Mouse (Mus musculus) hindbrain, postnatal 0 days (tissue): Measurements from ENCODE around the gene Fance. TPM values are rescaled to one million over a fixed set of nuclear protein-coding genes. Genes with fewer than 3 reads are reported as not detected.
A peak's percentile ranks its signal among the peaks of the same experiment; 100 is the strongest.

Source experiments
- ATAC-seq: fragments of 200-750 bp; cut with Nextera tagmentation; 2 replicates; pipeline ENCODE4 v1.8.0; 2017; ENCODE audit warnings: mild to moderate bottlenecking, moderate TSS enrichment, moderate library complexity
- DNase-seq: peaks from one replicate; pipeline ENCODE4 v3.0.0-alpha.2; 2015; ENCODE audit warnings: low spot score
- H3K27ac ChIP-seq: fragments of 300-500 bp; sonication (generic); 2 replicates; pipeline ENCODE4 v1.5.1; 2014; ENCODE audit warnings: mild to moderate bottlenecking
- H3K27me3 ChIP-seq: fragments of 300-500 bp; sonication (generic); 2 replicates; pipeline ENCODE4 v1.6.1; 2014; ENCODE audit warnings: low read length, mixed read lengths; ENCODE audit not compliant: insufficient read depth
- H3K36me3 ChIP-seq: fragments of 300-500 bp; sonication (generic); 2 replicates; pipeline ENCODE4 v1.6.1; 2014; ENCODE audit warnings: low read length, mixed read lengths; ENCODE audit not compliant: insufficient read depth
- H3K4me1 ChIP-seq: fragments of 300-500 bp; sonication (generic); 2 replicates; pipeline ENCODE4 v1.6.1; 2014; ENCODE audit warnings: antibody characterized with exemption, low read length, mixed read lengths; ENCODE audit not compliant: insufficient read depth
- H3K4me2 ChIP-seq: fragments of 300-500 bp; sonication (generic); 2 replicates; pipeline ENCODE4 v1.6.1; 2014; ENCODE audit warnings: low read depth, mild to moderate bottlenecking, low read length, moderate library complexity, mixed read lengths
- H3K4me3 ChIP-seq: fragments of 300-500 bp; sonication (generic); 2 replicates; pipeline ENCODE4 v1.5.1; 2014; ENCODE audit warnings: low read length
- H3K9ac ChIP-seq: fragments of 300-500 bp; sonication (generic); replicated peaks from 2 replicates; pipeline ENCODE4 v1.6.1; 2014; ENCODE audit warnings: mild to moderate bottlenecking, low read length, moderate library complexity, mixed read lengths
- H3K9me3 ChIP-seq: fragments of 300-500 bp; sonication (generic); 2 replicates; pipeline ENCODE4 v1.6.1; 2016; ENCODE audit warnings: low read length, mixed read lengths
- CTCF ChIP-seq: IDR thresholded peaks from 2 replicates; pipeline ENCODE4 v1.5.1; 2016; ENCODE audit warnings: antibody characterized with exemption, control low read depth, low read depth
- WGBS: fragments of 180-500 bp; shearing (Covaris S2); extraction: QIAGEN DNeasy Blood & Tissue Kit; methylation state at CpG from one replicate; pipeline ENCODE4 v1.1.7; 2014; 5-methylcytosine and 5-hydroxymethylcytosine counted together
- polyA plus RNA-seq: library from polyadenylated mRNA; unstranded; fragments of >200 nt; fragmentation: Nextera tagmentation; extraction: Ambion mirVana; gene quantifications from 2 replicates; pipeline ENCODE4 v1.2.1, GENCODE M21; 2015
- total RNA-seq: library from RNA; depleted of rRNA; stranded (reverse); fragments of >200 nt; gene quantifications from 2 replicates; pipeline ENCODE4 v1.2.3, GENCODE M21; 2014

The Fance gene
- total and polyA plus RNA-seq, 2 experiments from 2014 or later, result 23.6 to 46.5 TPM

DNA sequence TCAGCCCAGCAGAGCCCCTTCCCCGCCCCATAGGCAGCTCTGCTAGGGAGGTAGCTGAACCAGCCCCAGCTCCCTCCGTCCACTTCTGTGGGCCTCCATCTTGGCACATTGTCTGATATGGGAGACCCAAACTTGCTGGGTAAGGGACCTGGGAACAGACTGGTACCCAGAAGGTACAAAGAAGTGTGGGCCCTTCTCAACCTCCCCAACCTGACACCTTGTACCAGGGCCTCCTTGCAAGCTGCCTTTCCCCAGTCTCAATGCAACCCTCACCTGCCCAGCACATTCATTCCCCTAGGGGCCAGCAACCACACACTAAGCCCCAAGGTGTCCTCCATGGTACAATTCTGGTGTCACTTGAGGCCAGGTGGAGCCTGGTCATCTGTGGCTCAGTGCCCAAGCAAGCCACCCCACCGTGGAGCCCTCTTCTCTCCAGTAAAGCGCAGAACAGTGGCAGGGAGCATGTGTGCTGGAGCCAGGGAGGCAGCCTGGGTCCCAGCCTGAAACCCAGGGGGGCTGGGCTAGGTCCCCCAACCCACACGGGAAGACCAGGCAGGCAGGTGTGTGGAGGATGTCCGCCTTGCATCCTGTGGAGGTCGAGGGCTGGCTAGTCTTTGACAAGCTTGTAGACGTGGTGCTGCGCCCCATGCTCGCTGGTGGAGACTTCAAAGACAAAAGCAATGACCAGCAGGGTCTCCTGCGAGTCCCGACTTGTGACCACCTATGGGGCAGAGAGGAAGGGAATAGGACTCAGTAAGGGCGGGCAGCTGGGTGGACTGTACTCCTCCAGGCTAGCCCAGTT, 19.0 kb downstream of the Fance start:
- no peak overlapping the region for H3K4me2 ChIP-seq
- H3K4me1 ChIP-seq, result peaks cover 17% of the 10 kb centered on the region
- no peak for TF ChIP-seq CTCF
- H3K4me3 ChIP-seq, result no peak overlapping the region
- DNase-seq, result no peak
- H3K27me3 ChIP-seq, result no peaks in the 10 kb centered on the region
- no peak overlapping the region for H3K27ac ChIP-seq
- peaks cover 15% of the 10 kb centered on the region for H3K36me3 ChIP-seq
- no peak overlapping the region for H3K9ac ChIP-seq
- no peak for ATAC-seq
- H3K9me3 ChIP-seq, result no peaks in the 10 kb centered on the region
- 45% methylated on average over 13 of the region's 13 CpGs for WGBS

DNA sequence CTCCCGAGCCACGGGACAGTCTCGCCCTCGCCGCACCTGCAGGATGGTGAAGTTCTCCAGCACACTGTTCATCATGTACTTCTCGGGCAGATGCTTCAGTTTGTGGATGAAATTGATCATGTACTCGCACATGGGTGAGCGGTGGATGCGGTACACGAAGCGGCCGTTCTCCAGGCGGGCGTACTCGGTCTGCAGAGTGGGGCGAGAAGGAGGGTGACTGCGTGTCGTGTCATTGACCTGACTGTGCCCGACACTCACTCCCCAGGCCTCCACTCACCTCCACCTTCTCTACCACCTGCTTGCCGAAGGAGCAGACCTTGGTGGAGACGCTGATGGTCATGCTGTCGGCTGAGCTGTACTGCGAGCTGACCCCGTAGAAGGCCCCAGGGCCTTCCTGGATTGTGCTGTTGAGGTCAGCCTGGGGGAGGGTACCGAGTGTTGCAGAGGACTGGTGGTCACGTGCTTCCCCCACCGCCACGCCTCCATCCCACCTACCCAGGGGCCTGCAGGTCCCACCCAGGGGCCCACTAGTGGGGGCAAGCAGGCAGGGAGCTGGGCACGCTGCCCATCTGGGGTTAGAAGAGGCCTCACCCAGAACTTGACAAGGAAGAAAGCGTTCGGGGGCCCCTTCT, 19.7 kb downstream of the Fance start:
- H3K27me3 ChIP-seq, result no peaks in the 10 kb centered on the region
- H3K4me2 ChIP-seq, result peak overlapping the region; percentile 23; the same call in 1 of the 2 replicates
- ATAC-seq (no peak), DNase-seq (no peak)
- H3K9ac ChIP-seq, result no peak overlapping the region
- no peak overlapping the region for H3K27ac ChIP-seq
- TF ChIP-seq CTCF, result no peak; the same call in 1 of the 2 replicates
- H3K36me3 ChIP-seq, result peaks cover 15% of the 10 kb centered on the region
- peaks cover 10% of the 10 kb centered on the region for H3K4me1 ChIP-seq
- no peak overlapping the region for H3K4me3 ChIP-seq
- 73% methylated on average over 31 of the region's 31 CpGs for WGBS
- no peaks in the 10 kb centered on the region for H3K9me3 ChIP-seq

DNA sequence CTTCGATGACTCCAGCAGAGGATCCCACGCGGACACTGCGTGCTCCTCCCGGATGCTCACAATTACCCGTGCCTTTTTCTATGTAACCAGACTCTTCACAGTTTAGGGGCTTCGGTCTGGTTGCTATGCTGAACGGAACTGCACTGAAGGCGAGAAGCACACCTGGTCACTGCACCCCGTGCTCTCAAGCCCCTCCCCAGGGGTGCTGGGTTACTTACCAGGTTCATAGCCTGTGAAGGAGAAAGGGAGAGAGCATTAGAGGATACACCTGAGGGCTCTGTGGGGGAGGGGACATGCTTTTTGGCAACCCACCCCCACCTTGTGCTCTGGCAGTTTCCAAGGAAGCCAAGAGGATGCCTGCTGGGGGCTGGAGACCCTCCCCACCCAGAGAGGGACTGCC, 21.9 kb downstream of the Fance start:
- TF ChIP-seq CTCF, result no peak
- Histone ChIP-seq H3K27me3 (no peaks in the 10 kb centered on the region), H3K4me1 (no peaks in the 10 kb centered on the region; the same call in 1 of the 2 replicates), H3K36me3 (peaks cover 9% of the 10 kb centered on the region; the same call in 1 of the 2 replicates), H3K9ac (no peak overlapping the region), H3K4me3 (no peak overlapping the region), H3K27ac (no peak overlapping the region), H3K4me2 (no peak overlapping the region), H3K9me3 (no peaks in the 10 kb centered on the region)
- ATAC-seq, result no peak
- WGBS, result 78% methylated on average over 10 of the region's 10 CpGs
- no peak for DNase-seq

DNA sequence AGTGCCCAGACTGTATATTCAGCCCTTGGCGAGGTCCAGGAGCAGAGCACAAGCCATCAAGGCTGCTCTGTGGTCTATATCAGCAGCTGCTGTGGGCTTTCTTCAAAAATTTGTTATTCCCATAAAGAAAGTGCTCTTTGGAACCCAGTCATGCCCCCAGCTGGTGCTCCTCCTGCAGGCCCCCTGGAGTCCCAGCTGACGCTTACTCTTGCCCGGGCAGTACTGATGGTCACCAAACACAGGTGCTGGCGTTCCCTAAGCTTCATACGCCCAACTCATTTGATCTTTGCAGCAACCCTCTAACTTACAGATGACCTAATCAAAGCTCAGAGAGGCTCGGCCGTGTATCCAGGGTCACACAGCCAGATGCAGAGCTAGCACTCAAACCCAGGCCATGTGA, 24.2 kb downstream of the Fance start:
- H3K27me3 ChIP-seq, result no peaks in the 10 kb centered on the region
- WGBS, result 89% methylated on average over 7 of the region's 7 CpGs
- ATAC-seq, result no peak

DNA sequence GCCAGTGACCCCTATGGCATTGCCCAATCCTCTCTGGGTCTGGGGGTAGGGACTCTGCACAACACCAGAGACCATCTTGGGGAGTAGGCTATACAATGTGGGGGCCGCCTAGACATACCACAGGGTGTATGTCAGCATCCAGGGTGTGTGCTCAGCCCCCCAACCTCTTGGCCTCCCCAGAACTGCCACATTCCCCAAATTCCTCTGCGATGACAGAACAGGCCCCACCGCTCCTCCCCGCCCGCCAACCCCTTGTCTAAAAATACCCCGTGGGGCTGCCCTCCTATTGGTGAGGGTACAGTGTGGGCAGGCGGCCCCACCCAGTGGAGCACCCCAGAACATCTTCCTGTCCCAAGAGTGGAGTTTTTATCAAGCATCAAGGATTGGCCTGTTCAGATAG, 27.3 kb downstream of the Fance start:
- no peaks in the 10 kb centered on the region for H3K9me3 ChIP-seq
- 74% methylated on average over 7 of the region's 7 CpGs for WGBS
- no peak overlapping the region; the same call in 1 of the 2 replicates for H3K4me3 ChIP-seq
- H3K27ac ChIP-seq, result no peak overlapping the region
- H3K36me3 ChIP-seq, result no peaks in the 10 kb centered on the region
- no peak for DNase-seq
- peaks cover 5% of the 10 kb centered on the region for H3K4me1 ChIP-seq
- H3K4me2 ChIP-seq, result no peak overlapping the region; the same call in 1 of the 2 replicates
- ATAC-seq, result 0 out of 2 replicates have a peak, but pooled peaks have one; percentile 2
- no peaks in the 10 kb centered on the region for H3K27me3 ChIP-seq
- TF ChIP-seq CTCF, result no peak
- H3K9ac ChIP-seq, result peak overlapping the region; percentile 35

More for the DNA sequence above, 24.2 kb downstream of the Fance start:
- H3K9me3 ChIP-seq, result no peaks in the 10 kb centered on the region
- peaks cover 5% of the 10 kb centered on the region for H3K4me1 ChIP-seq
- no peak overlapping the region for H3K4me3 ChIP-seq
- no peaks in the 10 kb centered on the region for H3K36me3 ChIP-seq
- DNase-seq, result no peak
- H3K27ac ChIP-seq, result no peak overlapping the region
- no peak overlapping the region for H3K4me2 ChIP-seq
- TF ChIP-seq CTCF, result no peak
- no peak overlapping the region for H3K9ac ChIP-seq

- H3K36me3 ChIP-seq, result no peaks in the 10 kb centered on the region
- WGBS, result 8% methylated on average over 25 of the region's 26 CpGs
- ATAC-seq, result peak; percentile 86
Observed at GRCm38 (mm10) chr17:28341091-28341490, 27.8 kb downstream of the Fance start.

More at GRCm38 (mm10) chr17:28341091-28341490, 27.8 kb downstream of the Fance start:
- no peak for TF ChIP-seq CTCF
- H3K27ac ChIP-seq, result no peak overlapping the region
- H3K27me3 ChIP-seq, result no peaks in the 10 kb centered on the region
- H3K9me3 ChIP-seq, result no peaks in the 10 kb centered on the region
- peak; percentile 87 for DNase-seq
- H3K4me1 ChIP-seq, result peaks cover 5% of the 10 kb centered on the region
- peak overlapping the region; percentile 35 for H3K9ac ChIP-seq
- H3K4me3 ChIP-seq, result peak overlapping the region; percentile 12
- H3K4me2 ChIP-seq, result peak overlapping the region; percentile 50
